Mouse (Mus musculus): ENCODE results near the gene Zfp651.

GRCm38 (mm10) chr9:121710584-121710975 lies 48.5 kb upstream of the Zfp651 start:
- TF ChIP-seq CTCF (IDR thresholded peaks at IDR 0.05; ENCODE audit: extremely low read depth, insufficient read depth, low read length) = no peak
- no peak for TF ChIP-seq POLR2A (IDR thresholded peaks at IDR 0.05; ENCODE audit: extremely low read depth, insufficient read depth, low read length)
